Mouse (Mus musculus): ENCODE results near the gene Them4. TPM values are rescaled to one million over a fixed set of nuclear protein-coding genes. Genes with fewer than 3 reads are reported as not detected.

Them4 gene
- 1 to 10 TPM; 1.1 to 3.7 TPM for total RNA-seq (2023)

GRCm38 (mm10) chr3:94309633-94310363 is at the start of gene Them4:
Them4 (plus strand) TSS chr3:94310089.

GRCm38 (mm10) chr3:94263736-94264135 is 46.2 kb upstream of the Them4 start, which contains the start of gene Gm4778:
Gm4778 (plus strand) TSS chr3:94264036.

GRCm38 (mm10) chr3:94341959-94342422 is 32.1 kb downstream of the Them4 start, which contains the start of gene Them5:
Them5 (plus strand) TSS chr3:94342099.

GRCm38 (mm10) chr3:94362138-94362537 is 52.2 kb downstream of the Them4 start, which contains the start of gene C2cd4d:
C2cd4d (plus strand) TSS chr3:94362438.

GRCm38 (mm10) chr3:94372641-94373040 is 62.8 kb downstream of the Them4 start, which contains the start of gene Rorc:
Rorc (plus strand) TSS chr3:94372794.

Other genes with a start within 250 kb of the Them4 start
- gene Gm10697, start 237.4 kb upstream of the Them4 start, total RNA-seq (2023): not detected
- gene Gm10696, start 131.9 kb upstream of the Them4 start, total RNA-seq (2023): not detected
- not detected for gene Gm5286, start 113.4 kb upstream of the Them4 start, total RNA-seq (2023)
- gene Gm4778, start 46.1 kb upstream of the Them4 start, total RNA-seq (2023): not detected
- gene Them5, start 32.0 kb downstream of the Them4 start, total RNA-seq (2023): not detected
- gene C2cd4d, start 52.3 kb downstream of the Them4 start, total RNA-seq (2023): not detected
- 1 to 10 TPM; 1.0 to 1.1 TPM for gene Rorc, start 62.7 kb downstream of the Them4 start, total RNA-seq (2023)
- gene Lingo4, start 88.4 kb downstream of the Them4 start, total RNA-seq (2023): under 1 TPM; 0.15 to 0.18 TPM
- 1 to 10 TPM; 4.6 to 7.5 TPM for gene Tdrkh, start 103.2 kb downstream of the Them4 start, total RNA-seq (2023)
- 10 to 100 TPM; 25.2 to 25.9 TPM for gene Mrpl9, start 133.2 kb downstream of the Them4 start, total RNA-seq (2023)
- gene Oaz3, start 133.8 kb downstream of the Them4 start, total RNA-seq (2023): not detected
- gene Celf3, start 168.2 kb downstream of the Them4 start, total RNA-seq (2023): under 1 TPM in 1 of 2 experiments, not detected in 1; 0.49 TPM
- gene Riiad1, start 170.3 kb downstream of the Them4 start, total RNA-seq (2023): not detected